Mouse (Mus musculus): Measurements from ENCODE around the gene Celf5.

- no peak for TF ChIP-seq CTCF (IDR thresholded peaks at IDR 0.05; ENCODE audit: control insufficient read depth, insufficient read depth, insufficient read length)
- TF ChIP-seq MYOG (IDR thresholded peaks at IDR 0.05; ENCODE audit: control insufficient read depth, extremely low read depth, insufficient read length), result no peak
- no peak for TF ChIP-seq CEBPB (IDR thresholded peaks at IDR 0.05; ENCODE audit: low read depth)
- TF ChIP-seq USF1 (IDR thresholded peaks at IDR 0.05; ENCODE audit: low read depth), result no peak
Observed at GRCm38 (mm10) chr10:81429605-81430061, 52.9 kb downstream of the Celf5 start.
